Mouse (Mus musculus) heart, embryonic 15.5 days (tissue): ENCODE measurements at regions not wholly inside any gene's neighbourhood (a gene's known extent, or its start where the extent isn't known, plus 50 kb on each side); places are given as distances from the start of the nearest gene placed in this dataset.
A peak's percentile ranks its signal among the peaks of the same experiment; 100 is the strongest.

Experiments used
- ATAC-seq: fragments of 200-750 bp; cut with Nextera tagmentation; replicated peaks from 2 replicates; pipeline ENCODE4 v1.8.0; 2017; ENCODE audit warnings: low read depth, moderate TSS enrichment; ENCODE audit not compliant: insufficient number of reproducible peaks, insufficient read depth, low FRiP score
- H3K27ac ChIP-seq: fragments of 300-500 bp; sonication (generic); 2 replicates; pipeline ENCODE4 v1.5.1; 2015; ENCODE audit warnings: mild to moderate bottlenecking, inconsistent platforms
- H3K27me3 ChIP-seq: fragments of 300-500 bp; sonication (generic); 2 replicates; pipeline ENCODE4 v1.6.1; 2015; ENCODE audit warnings: inconsistent platforms
- H3K36me3 ChIP-seq: fragments of 300-500 bp; sonication (generic); 2 replicates; pipeline ENCODE4 v1.6.1; 2015; ENCODE audit warnings: mild to moderate bottlenecking, inconsistent platforms
- H3K4me1 ChIP-seq: fragments of 300-500 bp; sonication (generic); replicated peaks from 2 replicates; pipeline ENCODE4 v1.6.1; 2015; ENCODE audit warnings: inconsistent platforms
- H3K4me2 ChIP-seq: fragments of 300-500 bp; sonication (generic); 2 replicates; pipeline ENCODE4 v1.6.1; 2015; ENCODE audit warnings: inconsistent platforms, mild to moderate bottlenecking, moderate library complexity
- H3K4me3 ChIP-seq: fragments of 300-500 bp; sonication (generic); 2 replicates; pipeline ENCODE4 v1.5.1; 2015; ENCODE audit warnings: mild to moderate bottlenecking, inconsistent platforms
- H3K9ac ChIP-seq: fragments of 300-500 bp; sonication (generic); 2 replicates; pipeline ENCODE4 v1.6.1; 2015; ENCODE audit warnings: mild to moderate bottlenecking, inconsistent platforms
- H3K9me3 ChIP-seq: fragments of 300-500 bp; sonication (generic); replicated peaks from 2 replicates; pipeline ENCODE4 v1.6.1; 2016; ENCODE audit warnings: inconsistent platforms
- WGBS: fragments of 180-500 bp; shearing (Covaris S2); methylation state at CpG from one replicate; pipeline ENCODE4 v1.1.7; 2015; ENCODE audit warnings: mixed read lengths; 5-methylcytosine and 5-hydroxymethylcytosine counted together

GRCm38 (mm10) chr14:86443921-86444835 lies 696.9 kb downstream of the Diaph3 start:
- H3K36me3 ChIP-seq, result no peaks in the 10 kb centered on the region
- H3K9ac ChIP-seq, result no peak overlapping the region
- peak overlapping the region; percentile 71 for H3K27ac ChIP-seq
- H3K4me1 ChIP-seq, result 0 out of 2 replicates have a peak, but pooled peaks cover 5% of the 10 kb centered on the region
- 32% methylated on average over 5 of the region's 5 CpGs for WGBS
- H3K4me3 ChIP-seq, result no peak overlapping the region
- ATAC-seq, result no peak
- H3K4me2 ChIP-seq, result no peak overlapping the region
- H3K9me3 ChIP-seq, result no peaks in the 10 kb centered on the region
- no peaks in the 10 kb centered on the region for H3K27me3 ChIP-seq

DNA sequence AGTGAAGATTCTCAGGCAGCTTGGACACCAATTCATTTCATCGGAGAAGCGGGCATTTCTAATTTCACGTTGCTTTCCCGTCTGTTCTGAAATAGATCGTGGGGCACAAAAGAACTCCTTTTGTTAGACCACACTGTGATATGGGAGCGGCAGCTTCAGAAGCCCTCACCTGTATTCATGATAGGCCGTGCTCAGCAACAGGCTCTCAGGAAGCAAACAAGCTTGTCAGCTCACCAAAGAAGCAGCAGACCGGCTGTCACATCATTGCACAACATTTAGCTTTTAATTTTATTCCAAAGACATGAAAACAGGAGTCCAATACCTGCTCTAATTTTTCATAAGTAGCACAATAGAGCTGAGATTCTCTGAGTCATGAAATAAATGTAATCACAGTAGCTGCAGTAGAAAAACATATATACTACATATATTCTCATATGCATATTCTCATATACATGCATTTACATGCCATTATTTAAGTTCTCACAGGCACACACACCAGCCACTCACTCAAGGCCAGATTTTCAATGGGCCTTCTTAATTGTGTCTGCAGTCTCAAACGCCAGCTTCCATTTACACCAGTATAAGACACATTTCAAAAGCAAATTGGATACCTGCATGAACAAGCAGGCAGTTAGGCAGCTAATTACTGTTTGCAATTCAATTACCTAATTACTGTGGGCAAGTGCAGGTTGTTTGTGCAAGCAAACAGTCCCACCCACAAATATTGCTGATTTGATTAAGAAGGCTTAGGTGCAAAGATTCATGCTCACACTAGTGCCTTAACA lies 698.9 kb downstream of the Diaph3 start:
- no peaks in the 10 kb centered on the region for H3K27me3 ChIP-seq
- no peaks in the 10 kb centered on the region for H3K36me3 ChIP-seq
- no peaks in the 10 kb centered on the region for H3K9me3 ChIP-seq
- 0 out of 2 replicates have a peak, but pooled peaks cover 5% of the 10 kb centered on the region for H3K4me1 ChIP-seq
- WGBS, result 84% methylated on average over 9 of the region's 9 CpGs
- H3K4me3 ChIP-seq, result no peak overlapping the region
- H3K4me2 ChIP-seq, result no peak overlapping the region
- ATAC-seq, result no peak
- H3K27ac ChIP-seq, result no peak overlapping the region
- no peak overlapping the region for H3K9ac ChIP-seq

- no peaks in the 10 kb centered on the region for H3K9me3 ChIP-seq
- no peak overlapping the region for H3K9ac ChIP-seq
- ATAC-seq, result no peak
- WGBS, result 76% methylated on average over 3 of the region's 3 CpGs
- H3K27me3 ChIP-seq, result no peaks in the 10 kb centered on the region
- H3K36me3 ChIP-seq, result no peaks in the 10 kb centered on the region
- H3K4me1 ChIP-seq, result no peaks in the 10 kb centered on the region
- no peak overlapping the region for H3K27ac ChIP-seq
- no peak overlapping the region for H3K4me3 ChIP-seq
- no peak overlapping the region for H3K4me2 ChIP-seq
These were observed 703.7 kb downstream of the Diaph3 start for GRCm38 (mm10) chr14:86437383-86437782.

DNA sequence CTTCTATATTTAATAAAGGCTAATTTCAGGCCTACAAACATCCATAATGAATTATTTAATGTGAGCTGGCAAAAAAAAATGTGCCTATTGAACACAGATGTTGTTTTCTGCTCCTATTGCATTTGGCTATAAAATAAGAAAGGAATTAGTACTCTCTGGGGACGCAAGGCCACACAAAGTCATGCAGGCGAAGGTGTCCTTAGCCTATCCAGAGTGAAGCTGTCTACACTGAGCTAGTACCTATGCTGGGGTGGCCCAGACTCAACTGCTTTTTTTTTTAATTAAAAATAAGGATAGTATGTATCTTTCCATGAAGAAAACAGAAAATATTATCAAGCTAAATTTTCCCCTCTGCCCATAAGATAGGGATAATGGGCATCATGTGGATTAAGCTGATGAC lies 705.7 kb downstream of the Diaph3 start:
- Histone ChIP-seq H3K9me3 (no peaks in the 10 kb centered on the region), H3K27me3 (no peaks in the 10 kb centered on the region), H3K4me1 (no peaks in the 10 kb centered on the region), H3K4me2 (no peak overlapping the region), H3K4me3 (no peak overlapping the region), H3K27ac (no peak overlapping the region), H3K9ac (no peak overlapping the region), H3K36me3 (no peaks in the 10 kb centered on the region)
- ATAC-seq, result no peak
- WGBS, result 91% methylated on average over 2 of the region's 2 CpGs

DNA sequence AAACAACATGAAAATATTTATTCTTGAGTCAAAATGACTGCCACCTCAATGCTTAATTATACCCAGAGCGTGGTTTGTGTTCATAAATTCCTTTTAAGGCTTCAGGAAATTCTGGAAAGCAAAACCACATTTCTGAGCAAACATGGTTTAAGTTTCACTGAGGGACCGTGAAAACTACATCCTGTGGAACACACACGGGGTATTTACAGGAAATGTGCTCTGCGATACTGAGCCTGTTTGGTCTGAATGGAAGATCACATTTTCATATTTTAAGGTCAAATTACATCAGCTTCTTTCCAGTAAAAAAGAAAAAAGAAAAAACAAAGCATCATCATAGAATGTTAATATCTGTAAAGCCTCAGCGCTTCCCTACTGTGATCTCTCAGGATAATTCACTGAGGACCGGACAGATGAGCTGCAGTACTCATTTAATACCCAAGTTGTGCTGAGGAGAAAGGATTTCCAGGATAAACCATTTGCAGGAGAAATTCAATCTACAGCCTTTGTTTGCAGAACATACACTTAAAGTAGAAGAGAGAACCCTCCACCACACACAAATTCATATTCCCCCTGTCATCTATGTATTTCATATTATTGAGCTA lies 709.7 kb downstream of the Diaph3 start:
- Histone ChIP-seq H3K27me3 (no peaks in the 10 kb centered on the region), H3K9ac (no peak overlapping the region), H3K4me2 (no peak overlapping the region), H3K9me3 (no peaks in the 10 kb centered on the region), H3K4me3 (no peak overlapping the region), H3K36me3 (no peaks in the 10 kb centered on the region), H3K4me1 (no peaks in the 10 kb centered on the region), H3K27ac (no peak overlapping the region)
- 64% methylated on average over 6 of the region's 6 CpGs for WGBS
- ATAC-seq, result no peak

DNA sequence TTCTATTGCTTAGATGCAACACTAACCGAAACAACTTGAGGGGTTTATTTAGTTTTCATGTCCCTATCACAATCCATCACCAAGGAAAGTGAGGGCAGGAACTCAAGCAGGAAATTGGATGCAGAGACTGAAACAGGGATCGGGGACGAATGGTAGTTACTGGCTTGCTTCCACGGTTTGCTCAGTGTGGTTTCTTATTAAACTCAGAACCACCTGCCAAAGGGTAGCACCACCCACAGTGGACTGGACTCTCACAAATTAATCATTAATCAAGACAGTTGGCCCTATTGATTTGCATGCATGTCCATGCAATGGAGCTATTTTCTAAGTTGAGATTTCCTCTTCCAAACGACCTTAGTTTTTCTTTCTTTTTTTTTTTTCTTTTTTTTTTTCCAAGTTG lies 719.2 kb downstream of the Diaph3 start:
- Histone ChIP-seq H3K27me3 (no peaks in the 10 kb centered on the region), H3K27ac (no peak overlapping the region), H3K9ac (no peak overlapping the region), H3K36me3 (no peaks in the 10 kb centered on the region), H3K4me1 (no peaks in the 10 kb centered on the region), H3K4me2 (no peak overlapping the region), H3K4me3 (no peak overlapping the region), H3K9me3 (no peaks in the 10 kb centered on the region)
- ATAC-seq, result no peak
- 71% methylated on average over 5 of the region's 5 CpGs for WGBS

DNA sequence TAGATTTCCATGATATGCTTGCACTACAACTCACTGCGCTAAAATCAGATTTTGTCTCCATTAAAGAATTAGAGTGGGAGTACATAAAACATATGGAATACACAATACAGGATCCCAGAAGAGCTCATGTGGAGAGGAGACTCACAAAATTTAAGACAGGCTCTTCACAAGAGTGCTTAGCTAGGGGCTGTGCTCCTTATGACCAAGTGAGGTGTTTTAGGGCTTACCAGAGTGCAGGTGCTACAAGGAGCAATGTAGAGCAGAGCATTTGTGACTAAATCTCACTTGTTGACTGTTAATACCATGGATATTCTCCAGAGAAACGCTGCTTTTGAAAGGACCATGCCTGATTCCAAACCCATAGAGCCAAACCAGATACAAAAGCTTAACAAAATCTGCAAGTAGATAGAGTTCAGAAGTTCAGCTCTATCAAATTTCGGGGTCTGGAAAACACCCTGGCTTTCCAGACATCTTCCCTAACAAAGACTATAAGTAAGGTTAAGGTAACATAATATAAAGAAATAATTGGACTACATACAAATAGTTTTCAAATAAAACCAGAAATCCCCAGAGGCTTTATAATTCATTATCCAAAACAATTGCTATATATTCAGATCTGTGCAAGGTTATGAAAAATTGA lies 721.0 kb downstream of the Diaph3 start:
- no peaks in the 10 kb centered on the region for H3K36me3 ChIP-seq
- H3K4me2 ChIP-seq, result no peak overlapping the region
- no peaks in the 10 kb centered on the region for H3K4me1 ChIP-seq
- no peak overlapping the region for H3K9ac ChIP-seq
- no peak for ATAC-seq
- no peak overlapping the region for H3K4me3 ChIP-seq
- no peaks in the 10 kb centered on the region for H3K27me3 ChIP-seq
- WGBS, result 74% methylated on average over 3 of the region's 3 CpGs
- no peaks in the 10 kb centered on the region for H3K9me3 ChIP-seq
- no peak overlapping the region for H3K27ac ChIP-seq

DNA sequence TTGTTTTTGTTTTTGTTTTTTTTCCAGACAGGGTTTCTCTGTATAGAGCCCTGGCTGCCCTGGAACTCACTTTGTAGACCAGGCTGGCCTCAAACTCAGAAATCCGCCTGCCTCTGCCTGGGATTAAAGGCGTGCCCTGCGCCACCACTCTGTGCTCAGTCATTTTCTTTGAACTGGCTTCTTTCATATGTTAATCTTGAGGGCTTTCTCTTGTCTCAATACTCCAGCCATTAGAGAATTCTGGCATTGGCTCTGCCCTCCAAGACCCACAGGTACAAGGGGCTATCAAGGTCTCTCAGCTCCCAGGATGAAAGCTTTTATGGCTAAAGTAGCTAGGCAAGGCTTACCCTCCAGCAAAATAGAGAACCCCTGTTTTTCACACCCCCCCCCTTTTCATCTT lies 744.2 kb downstream of the Diaph3 start:
- H3K4me3 ChIP-seq, result no peak overlapping the region
- WGBS, result 88% methylated on average over 3 of the region's 3 CpGs
- no peaks in the 10 kb centered on the region for H3K27me3 ChIP-seq
- no peak for ATAC-seq
- no peaks in the 10 kb centered on the region for H3K36me3 ChIP-seq
- no peak overlapping the region for H3K4me2 ChIP-seq
- no peak overlapping the region for H3K27ac ChIP-seq
- no peak overlapping the region for H3K9ac ChIP-seq
- no peaks in the 10 kb centered on the region; the same call in 1 of the 2 replicates for H3K4me1 ChIP-seq
- no peaks in the 10 kb centered on the region for H3K9me3 ChIP-seq

- WGBS, result 27% methylated on average over 9 of the region's 9 CpGs
- no peak for ATAC-seq
- no peaks in the 10 kb centered on the region for H3K36me3 ChIP-seq
- no peak overlapping the region for H3K9ac ChIP-seq
- H3K27ac ChIP-seq, result no peak overlapping the region
- H3K9me3 ChIP-seq, result no peaks in the 10 kb centered on the region
- no peaks in the 10 kb centered on the region; the same call in 1 of the 2 replicates for H3K4me1 ChIP-seq
- no peaks in the 10 kb centered on the region for H3K27me3 ChIP-seq
- peak overlapping the region; percentile 51 for H3K4me2 ChIP-seq
- H3K4me3 ChIP-seq, result peak overlapping the region; percentile 28
These were observed 745.1 kb downstream of the Diaph3 start for GRCm38 (mm10) chr14:86395951-86396361.

DNA sequence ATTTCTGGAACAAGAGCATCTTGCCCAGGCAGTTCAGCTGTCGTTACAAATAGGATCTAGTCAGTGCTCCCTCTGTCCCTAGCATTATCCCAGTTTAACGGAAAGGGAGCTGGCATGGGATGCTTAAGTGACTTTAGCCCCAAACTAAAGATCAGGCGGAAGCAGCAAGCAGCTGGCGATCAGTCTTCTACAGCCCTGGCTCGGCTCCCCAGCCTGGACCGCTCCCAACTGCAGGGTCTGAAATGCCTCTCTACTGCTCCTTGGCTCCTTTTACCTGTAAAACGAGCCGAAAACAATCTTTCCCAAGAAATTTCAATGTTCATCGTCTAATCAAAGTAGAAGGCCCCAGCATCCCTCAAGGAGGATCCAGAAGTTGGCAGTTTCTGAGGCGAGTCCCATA lies 745.5 kb downstream of the Diaph3 start:
- Histone ChIP-seq H3K4me3 (peak overlapping the region; percentile 28), H3K4me1 (no peaks in the 10 kb centered on the region; the same call in 1 of the 2 replicates), H3K36me3 (no peaks in the 10 kb centered on the region), H3K4me2 (peak overlapping the region; percentile 51), H3K9ac (no peak overlapping the region), H3K27me3 (no peaks in the 10 kb centered on the region), H3K27ac (no peak overlapping the region), H3K9me3 (no peaks in the 10 kb centered on the region)
- 33% methylated on average over 10 of the region's 10 CpGs for WGBS
- no peak for ATAC-seq

DNA sequence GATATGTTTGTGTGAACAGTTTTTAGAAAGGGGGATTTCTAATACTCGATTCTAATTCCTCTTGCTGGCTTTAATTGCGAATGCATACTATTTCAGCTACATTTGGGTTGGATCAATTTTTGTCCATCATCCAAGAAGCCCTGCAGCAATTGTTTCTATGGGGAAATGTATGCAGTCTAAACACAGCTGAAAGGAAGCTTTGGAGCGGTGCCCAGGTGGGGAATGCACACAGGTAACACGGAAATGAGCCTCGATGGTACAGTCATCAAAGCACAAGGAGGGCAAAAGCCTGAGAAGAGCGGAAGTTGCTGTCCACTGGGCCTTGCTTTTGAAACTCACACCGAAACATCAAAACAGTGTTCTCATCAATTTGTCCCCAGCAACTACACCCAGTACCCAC lies 746.0 kb downstream of the Diaph3 start:
- ATAC-seq, result no peak
- Histone ChIP-seq H3K9ac (no peak overlapping the region), H3K36me3 (no peaks in the 10 kb centered on the region), H3K27me3 (no peaks in the 10 kb centered on the region), H3K4me3 (no peak overlapping the region), H3K4me1 (no peaks in the 10 kb centered on the region; the same call in 1 of the 2 replicates), H3K9me3 (no peaks in the 10 kb centered on the region), H3K27ac (no peak overlapping the region), H3K4me2 (no peak overlapping the region)
- WGBS, result 73% methylated on average over 7 of the region's 7 CpGs
